Mouse (Mus musculus): ENCODE results near the gene Pdzd8. TPM values are rescaled to one million over a fixed set of nuclear protein-coding genes. Genes with fewer than 3 reads are reported as not detected.

Gene Pdzd8
- polyA plus RNA-seq (2012; rRNA removed) = 8.8 and 13.1 TPM in 2 replicates

GRCm38 (mm10) chr19:59345658-59346283 is at the start of gene Pdzd8:
TSS of gene Pdzd8 (minus strand) at chr19:59345780.
- DNase-seq (ENCODE audit: low read depth) = no peak

GRCm38 (mm10) chr19:59393777-59394441 is 48.3 kb upstream of the Pdzd8 start:
- no peak for DNase-seq (ENCODE audit: low read depth)

DNA sequence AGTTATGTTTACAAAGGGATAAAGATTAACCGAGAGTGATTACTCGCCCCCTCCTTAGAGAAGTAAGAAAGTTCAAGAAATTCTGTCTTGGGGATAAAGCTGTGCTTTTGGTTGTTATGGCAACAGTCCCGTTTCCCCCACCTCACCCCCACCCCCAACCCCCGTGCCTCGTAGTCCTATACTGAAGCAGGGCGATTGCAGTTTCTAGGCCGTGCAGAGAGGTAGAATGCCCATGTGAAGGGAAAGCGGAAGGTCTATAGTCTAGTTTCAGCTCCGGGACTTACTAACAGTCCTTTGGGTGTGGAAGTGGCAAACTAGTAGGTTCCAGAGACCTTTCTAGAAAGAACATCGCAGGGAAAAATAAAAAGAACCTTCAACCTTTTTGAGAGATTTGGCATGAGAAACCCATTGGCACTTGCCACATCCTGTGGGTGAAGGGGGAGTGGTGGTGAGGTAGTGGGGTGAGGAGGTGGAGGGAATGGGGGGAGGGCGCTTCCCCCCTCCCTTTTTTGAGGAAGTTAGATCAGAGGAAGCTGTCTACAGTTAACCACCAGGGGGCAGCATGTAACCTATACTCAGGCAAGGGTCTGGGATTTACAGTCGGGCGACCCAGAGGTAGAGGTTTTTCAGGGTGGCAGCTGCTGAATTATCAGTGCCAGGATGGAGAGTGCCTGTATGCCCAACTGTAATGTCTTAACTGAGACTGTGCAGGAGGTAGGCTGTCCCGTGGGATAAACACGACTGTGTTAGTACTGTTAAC is 43.4 kb upstream of the Pdzd8 start:
- DNase-seq (ENCODE audit: low read depth) = no peak

GRCm38 (mm10) chr19:59388399-59388798 is 42.8 kb upstream of the Pdzd8 start:
- DNase-seq (ENCODE audit: low read depth) = no peak

- DNase-seq (ENCODE audit: low read depth) = no peak
Observed at GRCm38 (mm10) chr19:59387178-59387577, 41.6 kb upstream of the Pdzd8 start.

DNA sequence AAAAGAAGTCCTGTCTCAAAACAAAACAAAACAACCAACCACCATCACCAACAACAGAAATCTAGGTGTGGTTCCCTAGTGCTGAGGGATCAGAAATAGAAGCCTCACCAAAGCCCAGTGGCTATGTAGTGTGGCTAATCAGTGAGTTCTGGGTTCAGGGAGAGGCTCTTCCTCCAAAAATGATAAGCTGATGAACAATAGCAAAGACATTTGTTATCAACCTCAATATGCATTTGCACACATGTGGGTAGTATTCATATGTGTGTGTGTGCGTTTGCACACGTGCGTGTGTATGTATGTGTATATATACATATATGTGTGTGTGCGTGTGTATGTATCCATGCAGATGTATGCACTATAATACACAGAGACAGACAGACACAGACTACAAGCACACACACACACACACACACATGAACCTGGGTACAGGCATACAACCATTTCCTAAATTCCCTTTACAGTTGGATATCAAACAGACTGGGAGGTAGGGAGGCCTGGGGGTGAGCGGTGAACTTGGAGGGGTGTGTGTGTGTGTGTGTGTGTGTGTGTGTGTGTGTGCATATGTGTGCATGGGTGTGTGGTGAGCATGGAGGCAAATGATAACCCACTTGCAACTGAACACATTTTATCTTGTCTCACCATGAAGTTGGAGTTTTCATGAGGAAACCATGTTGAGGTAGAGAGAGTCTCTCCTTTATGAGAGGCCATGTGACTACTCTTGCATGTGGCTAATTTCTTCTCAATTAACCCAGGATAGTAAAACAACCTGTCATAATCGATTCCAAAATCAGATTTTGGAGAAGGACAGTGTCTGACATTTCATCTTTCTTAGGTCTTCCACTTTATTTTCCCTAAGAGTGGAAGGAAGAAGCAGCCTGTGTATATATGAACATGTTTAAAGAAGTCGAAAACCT is 39.3 kb upstream of the Pdzd8 start:
- no peak for DNase-seq (ENCODE audit: low read depth)

DNA sequence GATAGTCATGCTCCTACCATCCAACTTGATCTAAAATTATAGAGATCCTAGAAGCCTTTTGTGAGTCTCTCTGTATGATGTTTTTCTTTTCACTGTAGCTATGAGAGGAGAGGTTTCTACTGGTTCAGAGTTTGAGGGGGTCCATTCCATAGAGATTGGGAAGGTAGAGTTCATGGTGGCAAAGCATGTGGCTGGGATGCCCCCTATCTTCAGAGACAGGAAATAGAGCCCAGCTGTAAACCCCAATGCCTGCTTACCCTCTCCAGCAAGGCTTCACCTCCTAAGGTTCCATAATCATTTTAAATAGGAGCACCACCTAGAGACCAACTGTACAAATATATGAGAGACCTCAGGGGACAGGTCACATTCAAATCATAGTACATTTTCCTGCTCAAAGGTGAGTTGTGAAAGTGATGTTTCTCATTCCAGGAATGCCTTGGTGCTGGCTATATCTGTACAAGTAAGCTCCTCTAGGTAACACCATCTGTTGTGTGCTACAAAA is 36.9 kb upstream of the Pdzd8 start:
- no peak for DNase-seq (ENCODE audit: low read depth)

DNA sequence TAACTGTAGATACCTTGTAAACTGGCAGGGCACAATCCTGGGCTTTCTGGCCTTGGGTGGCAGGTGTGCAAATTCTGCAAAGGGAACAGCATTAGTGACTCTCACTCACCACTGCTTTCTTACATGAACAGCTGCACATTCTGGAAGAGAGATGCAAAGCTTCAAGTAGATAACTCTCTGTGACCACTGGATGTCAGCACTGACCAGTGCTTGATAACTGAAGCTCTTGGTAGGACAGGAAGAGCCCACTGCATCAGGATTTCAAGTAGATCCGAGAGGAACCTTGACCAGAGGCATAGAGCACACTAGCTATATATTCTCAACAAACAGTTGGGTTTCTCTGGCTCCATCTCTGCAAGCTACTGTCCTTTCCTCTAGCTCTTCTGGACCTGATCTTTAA is 34.4 kb upstream of the Pdzd8 start:
- DNase-seq (ENCODE audit: low read depth) = no peak

DNA sequence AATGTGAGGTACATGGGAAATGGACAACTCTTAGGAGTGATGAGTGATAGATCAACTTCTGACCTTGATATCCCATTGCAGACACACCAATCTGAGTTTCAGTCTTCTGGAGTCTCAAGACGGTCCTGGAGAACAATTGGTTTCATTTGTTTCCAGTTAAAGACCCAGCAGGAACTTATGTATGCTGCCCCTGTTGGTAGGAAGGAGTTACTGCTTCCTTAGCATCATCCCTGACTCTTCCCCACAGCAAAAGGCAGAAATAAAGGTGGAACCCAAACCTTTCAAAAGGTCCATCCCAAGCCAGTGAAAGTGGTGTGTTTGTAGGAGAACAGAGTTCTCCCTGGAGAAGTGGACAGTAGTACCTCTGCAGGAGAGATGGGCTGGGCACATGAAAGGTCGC is 30.9 kb upstream of the Pdzd8 start:
- no peak for DNase-seq (ENCODE audit: low read depth)

- DNase-seq (ENCODE audit: low read depth) = no peak
Observed at GRCm38 (mm10) chr19:59374940-59375339, 29.4 kb upstream of the Pdzd8 start.

- no peak for DNase-seq (ENCODE audit: low read depth)
Observed at GRCm38 (mm10) chr19:59372928-59373327, 27.3 kb upstream of the Pdzd8 start.

GRCm38 (mm10) chr19:59371016-59371415 is 25.4 kb upstream of the Pdzd8 start:
- DNase-seq (ENCODE audit: low read depth) = no peak

- DNase-seq (ENCODE audit: low read depth) = no peak
Observed at GRCm38 (mm10) chr19:59367892-59368291, 22.3 kb upstream of the Pdzd8 start.

- no peak for DNase-seq (ENCODE audit: low read depth)
Observed at GRCm38 (mm10) chr19:59366724-59367123, 21.1 kb upstream of the Pdzd8 start.

DNA sequence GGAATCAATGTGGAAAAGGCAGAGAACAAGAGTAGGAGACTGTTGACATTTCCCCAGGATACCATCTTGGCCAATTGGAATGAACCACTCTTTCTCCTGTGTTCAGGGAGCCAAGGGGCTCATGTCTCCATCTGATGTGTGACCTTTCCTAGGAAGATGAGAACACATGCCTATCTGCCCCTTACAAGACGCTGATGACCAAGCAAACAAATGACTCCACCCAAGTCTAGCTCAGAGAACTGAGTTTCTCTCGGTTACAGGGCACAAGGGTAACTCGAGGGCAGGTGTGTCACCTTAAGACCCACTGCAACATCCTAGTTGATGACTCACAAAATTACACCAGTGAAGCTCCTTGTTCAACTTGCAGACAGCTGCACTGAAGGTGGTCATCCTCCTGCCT is 18.1 kb upstream of the Pdzd8 start:
- DNase-seq (ENCODE audit: low read depth) = no peak

DNA sequence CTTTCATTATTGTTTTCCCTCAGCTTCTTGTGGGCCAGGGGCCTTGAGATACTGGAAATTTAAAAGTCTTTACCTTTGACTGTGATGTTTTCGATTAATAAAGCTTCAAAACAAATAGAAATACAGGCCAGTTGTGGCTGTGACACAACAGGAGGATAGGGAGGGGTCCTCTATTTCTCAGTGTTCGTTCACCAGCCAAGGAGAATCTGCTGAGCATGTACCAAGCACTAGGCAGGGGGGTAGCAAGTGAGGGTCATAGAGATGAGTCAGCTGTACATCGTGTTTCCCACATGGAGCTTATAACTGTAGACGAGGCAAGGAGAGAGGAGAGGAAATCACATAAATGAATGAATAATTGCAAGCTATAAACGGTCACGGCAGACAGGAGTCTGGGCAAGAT is 17.1 kb upstream of the Pdzd8 start:
- no peak for DNase-seq (ENCODE audit: low read depth)

DNA sequence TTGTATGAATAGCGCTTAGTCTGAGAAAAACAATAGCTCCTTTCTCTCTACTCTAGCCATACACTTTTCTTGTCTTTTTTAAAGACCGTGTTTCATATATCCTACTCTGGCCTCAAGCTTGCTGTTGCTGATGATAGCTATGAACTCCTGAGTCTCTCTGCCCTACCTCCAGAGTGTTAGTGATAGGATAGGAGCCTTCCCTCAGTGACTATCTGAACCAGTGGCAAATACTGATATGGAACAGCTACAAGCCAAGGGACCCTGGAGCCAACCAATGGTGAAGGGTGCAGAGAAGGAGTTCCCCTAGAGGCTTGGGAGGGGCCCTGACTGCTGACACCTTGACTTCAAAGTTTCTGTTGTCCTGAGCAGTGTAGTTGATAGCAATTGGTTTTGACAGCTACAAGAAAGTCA is 14.9 kb upstream of the Pdzd8 start:
- DNase-seq (ENCODE audit: low read depth) = no peak

DNA sequence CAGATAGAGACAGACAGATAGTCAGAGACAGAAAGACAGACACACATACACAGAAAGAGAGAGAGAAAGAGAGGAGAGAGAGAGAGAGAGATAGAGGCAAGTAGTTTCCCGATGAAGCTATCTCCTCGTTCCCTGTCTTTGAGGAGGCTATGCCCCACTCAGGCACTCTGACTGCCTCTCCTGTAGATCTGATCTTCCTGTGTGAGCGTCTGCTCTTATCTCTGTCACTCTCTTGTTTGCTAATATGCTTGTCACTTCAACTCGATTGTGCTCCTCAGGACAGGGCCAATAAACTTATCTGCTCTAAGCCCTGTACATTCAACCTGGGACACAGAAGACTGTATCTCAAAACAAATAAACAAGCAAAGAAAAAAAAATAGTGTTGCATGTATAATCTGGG is 13.6 kb upstream of the Pdzd8 start:
- DNase-seq (ENCODE audit: low read depth) = no peak

GRCm38 (mm10) chr19:59357878-59358277 is 12.3 kb upstream of the Pdzd8 start:
- DNase-seq (ENCODE audit: low read depth) = no peak

DNA sequence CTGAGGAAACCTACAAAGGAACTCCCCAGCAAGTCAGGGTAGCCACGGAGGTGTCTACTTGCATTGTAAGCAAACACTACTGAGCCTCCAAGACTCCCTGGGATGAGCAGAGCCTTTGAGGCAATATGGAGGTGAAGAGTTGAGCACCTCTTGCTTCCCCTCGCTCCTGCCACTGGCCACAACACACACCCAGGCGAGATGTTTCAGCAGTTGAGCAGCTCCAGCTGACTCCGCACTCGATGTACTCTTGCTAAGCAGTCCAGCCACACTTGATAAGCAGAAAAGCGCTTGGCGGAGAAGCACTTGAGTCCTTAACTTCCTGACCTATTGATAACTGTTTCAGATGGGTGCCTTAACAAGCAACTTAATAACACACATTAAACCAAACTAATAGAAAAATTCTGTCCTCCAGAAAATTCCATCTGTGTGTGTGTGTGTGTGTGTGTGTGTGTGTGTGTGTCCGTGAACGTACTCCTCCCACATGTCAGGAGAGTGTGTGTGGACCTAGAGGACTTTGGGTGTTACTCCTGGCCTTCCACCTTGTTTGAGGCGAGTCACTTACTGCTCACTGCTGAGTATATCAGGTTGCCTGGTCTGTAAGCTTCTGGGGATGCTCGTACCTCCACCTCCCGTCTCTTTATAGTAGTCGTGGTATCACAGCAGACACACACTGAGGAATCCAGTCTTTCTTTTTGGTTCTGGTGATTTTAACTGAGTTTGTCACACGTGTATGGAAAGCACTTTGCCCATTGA is 11.4 kb upstream of the Pdzd8 start:
- no peak for DNase-seq (ENCODE audit: low read depth)

DNA sequence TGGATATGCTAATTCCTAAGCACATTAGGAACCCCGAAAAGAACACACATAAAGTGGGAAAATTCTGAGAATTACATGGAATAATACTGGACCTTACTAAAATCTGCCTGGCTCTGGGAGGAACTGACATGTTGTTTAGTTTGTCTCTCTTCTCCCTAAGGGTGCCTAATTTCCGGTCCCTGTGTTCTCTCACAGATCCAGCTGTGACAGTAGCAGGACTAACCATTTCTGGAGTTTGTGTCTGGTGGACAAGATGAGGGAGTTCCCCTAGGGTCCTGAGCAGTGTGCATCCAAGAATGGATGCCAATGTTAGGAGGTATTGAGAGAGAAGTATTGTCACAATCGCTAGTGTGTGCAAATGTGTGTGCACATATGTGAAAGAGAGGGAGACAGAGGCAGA is 10.8 kb upstream of the Pdzd8 start:
- no peak for DNase-seq (ENCODE audit: low read depth)
